Mouse (Mus musculus): Measurements from ENCODE around the gene Il20.

Gene Il20

DNA sequence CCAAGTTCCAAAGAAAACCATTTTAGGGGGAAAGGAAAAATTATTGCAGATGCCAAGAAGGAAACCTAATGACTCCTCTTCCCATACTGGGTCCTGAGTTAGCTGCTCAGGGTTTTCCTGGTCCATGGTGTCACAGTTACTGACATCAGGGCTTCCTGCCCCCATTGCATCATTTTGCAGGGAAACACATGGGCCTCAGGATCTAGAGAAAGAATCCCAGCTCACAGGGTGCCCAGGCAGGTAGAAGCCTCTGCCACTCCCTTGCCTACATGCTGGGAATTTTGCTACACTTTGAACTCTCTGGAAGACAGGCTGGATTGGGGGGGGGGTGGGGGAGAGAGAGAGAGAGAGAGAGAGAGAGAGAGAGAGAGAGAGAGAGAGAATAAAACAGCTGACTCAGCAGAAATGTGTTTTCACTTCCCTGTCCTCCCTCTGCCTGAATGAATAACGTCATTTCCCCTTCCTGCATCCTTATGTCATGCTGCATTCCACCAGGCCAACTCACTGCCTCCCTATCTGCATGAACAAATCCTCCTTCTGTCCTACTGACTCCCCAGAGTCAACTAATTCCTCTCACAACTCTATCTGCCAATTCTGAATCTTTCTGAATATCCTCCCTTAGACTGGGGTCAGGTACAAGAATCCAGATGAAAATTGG is 7.2 kb upstream of the Il20 start:
- TF ChIP-seq NANOG (IDR thresholded peaks at IDR 0.05; ENCODE audit: borderline replicate concordance, low read length), result no peak
- Histone ChIP-seq H3K27me3 (ENCODE audit: insufficient read depth, low read length) (no peaks in the 10 kb centered on the region), H3K36me3 (ENCODE audit: insufficient read depth, low read length) (no peaks in the 10 kb centered on the region), H3K4me1 (replicated peaks; ENCODE audit: low read depth, low read length) (no peaks in the 10 kb centered on the region), H3K9me3 (ENCODE audit: low read length) (peaks cover 6% of the 10 kb centered on the region; the same call in 1 of the 2 replicates), H3K4me3 (replicated peaks; ENCODE audit: low read length) (no peak overlapping the region)

DNA sequence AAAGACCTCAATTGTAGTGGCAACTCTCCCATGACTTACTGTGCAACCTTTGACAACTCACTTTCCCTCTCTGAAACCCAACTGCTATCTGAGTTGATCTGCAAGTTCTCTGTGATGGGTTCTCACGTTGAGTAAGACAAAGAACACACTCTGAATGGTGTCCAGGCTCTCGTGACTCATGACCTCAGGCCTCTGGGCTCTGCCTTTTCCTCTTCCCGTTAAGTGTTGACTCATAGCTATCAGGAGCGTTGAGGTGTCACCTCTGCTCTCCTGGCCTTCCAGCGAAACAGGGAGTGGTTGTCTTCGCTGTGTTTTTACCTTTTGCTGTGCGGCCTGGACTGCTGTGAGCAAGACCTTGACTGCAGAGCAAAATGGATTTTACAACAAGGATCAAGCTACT is 8.7 kb downstream of the Il20 start:
- Histone ChIP-seq H3K36me3 (ENCODE audit: insufficient read depth, low read length) (no peaks in the 10 kb centered on the region), H3K4me1 (replicated peaks; ENCODE audit: low read depth, low read length) (no peaks in the 10 kb centered on the region), H3K27me3 (ENCODE audit: insufficient read depth, low read length) (no peaks in the 10 kb centered on the region), H3K9me3 (ENCODE audit: low read length) (no peaks in the 10 kb centered on the region), H3K4me3 (replicated peaks; ENCODE audit: low read length) (no peak overlapping the region)
- TF ChIP-seq NANOG (IDR thresholded peaks at IDR 0.05; ENCODE audit: borderline replicate concordance, low read length) (no peak), POU5F1 (IDR thresholded peaks at IDR 0.05; ENCODE audit: borderline replicate concordance, low read length) (no peak), CTCF (conservative IDR thresholded peaks at IDR 0.05; ENCODE audit: low read length) (no peak)

DNA sequence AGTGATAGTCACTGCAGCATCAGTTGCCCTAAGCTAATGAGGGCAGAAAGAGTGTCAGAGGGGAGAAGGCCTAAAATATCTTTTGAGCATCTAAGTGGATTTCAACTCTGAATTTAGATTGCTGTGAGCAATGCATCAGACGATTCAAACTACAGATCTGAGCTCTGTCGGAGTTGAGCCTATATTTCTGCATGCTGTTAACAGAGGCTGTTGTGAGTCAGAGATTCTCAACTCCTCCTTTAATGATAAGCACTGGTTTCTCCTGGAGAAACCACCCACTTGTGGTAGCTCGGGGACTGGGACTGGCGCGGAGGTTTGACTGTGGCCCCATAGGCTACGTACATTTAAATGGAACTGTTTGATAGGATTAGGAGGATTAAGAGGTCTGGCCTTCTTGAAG is 16.8 kb downstream of the Il20 start:
- Histone ChIP-seq H3K4me1 (replicated peaks; ENCODE audit: low read depth, low read length) (no peaks in the 10 kb centered on the region), H3K36me3 (ENCODE audit: insufficient read depth, low read length) (no peaks in the 10 kb centered on the region), H3K27me3 (ENCODE audit: insufficient read depth, low read length) (no peaks in the 10 kb centered on the region), H3K4me3 (replicated peaks; ENCODE audit: low read length) (no peak overlapping the region), H3K9me3 (ENCODE audit: low read length) (no peaks in the 10 kb centered on the region)
- no peak for TF ChIP-seq CTCF (conservative IDR thresholded peaks at IDR 0.05; ENCODE audit: low read length)
- no peak for TF ChIP-seq NANOG (IDR thresholded peaks at IDR 0.05; ENCODE audit: borderline replicate concordance, low read length)
- no peak for TF ChIP-seq POU5F1 (IDR thresholded peaks at IDR 0.05; ENCODE audit: borderline replicate concordance, low read length)

DNA sequence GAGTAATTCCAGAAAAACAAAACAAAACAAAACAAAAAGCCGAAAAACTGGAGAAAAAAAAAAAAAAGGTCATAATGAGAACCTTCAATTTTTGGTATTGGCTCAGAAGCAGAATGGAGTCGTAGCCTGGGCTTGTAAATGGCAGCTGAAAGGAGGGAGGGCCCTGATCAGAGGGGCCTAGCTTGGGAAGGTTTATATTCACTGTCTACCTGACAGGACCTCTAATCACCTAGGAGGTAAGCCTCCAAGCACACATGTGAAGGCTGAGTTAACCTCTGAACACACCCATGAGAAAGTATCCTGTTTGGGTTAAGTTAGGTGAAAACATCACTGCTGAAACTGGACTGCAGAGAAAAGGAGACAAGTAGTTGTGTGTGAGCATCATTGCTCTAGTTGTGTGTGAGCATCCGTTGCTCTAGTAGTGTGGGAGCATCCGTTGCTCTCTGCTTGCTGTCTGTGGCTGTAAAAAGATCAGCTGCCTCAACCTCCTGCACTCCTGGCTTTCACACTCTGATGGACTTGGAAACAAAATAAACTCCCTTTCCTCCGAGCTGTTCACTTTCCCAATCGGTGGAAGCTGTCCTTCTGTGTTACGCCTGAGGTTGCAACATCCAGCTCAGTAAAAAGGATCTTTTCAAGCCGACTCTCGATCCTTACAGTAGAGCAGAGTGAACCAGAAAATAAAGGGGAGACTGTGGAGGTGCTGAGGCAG is 17.8 kb downstream of the Il20 start:
- Histone ChIP-seq H3K4me1 (replicated peaks; ENCODE audit: low read depth, low read length) (no peaks in the 10 kb centered on the region), H3K27me3 (ENCODE audit: insufficient read depth, low read length) (0 out of 2 replicates have a peak, but pooled peaks cover 4% of the 10 kb centered on the region), H3K4me3 (replicated peaks; ENCODE audit: low read length) (no peak overlapping the region), H3K9me3 (ENCODE audit: low read length) (no peaks in the 10 kb centered on the region), H3K36me3 (ENCODE audit: insufficient read depth, low read length) (no peaks in the 10 kb centered on the region)
- TF ChIP-seq NANOG (IDR thresholded peaks at IDR 0.05; ENCODE audit: borderline replicate concordance, low read length) (no peak), POU5F1 (IDR thresholded peaks at IDR 0.05; ENCODE audit: borderline replicate concordance, low read length) (no peak), CTCF (conservative IDR thresholded peaks at IDR 0.05; ENCODE audit: low read length) (no peak)

DNA sequence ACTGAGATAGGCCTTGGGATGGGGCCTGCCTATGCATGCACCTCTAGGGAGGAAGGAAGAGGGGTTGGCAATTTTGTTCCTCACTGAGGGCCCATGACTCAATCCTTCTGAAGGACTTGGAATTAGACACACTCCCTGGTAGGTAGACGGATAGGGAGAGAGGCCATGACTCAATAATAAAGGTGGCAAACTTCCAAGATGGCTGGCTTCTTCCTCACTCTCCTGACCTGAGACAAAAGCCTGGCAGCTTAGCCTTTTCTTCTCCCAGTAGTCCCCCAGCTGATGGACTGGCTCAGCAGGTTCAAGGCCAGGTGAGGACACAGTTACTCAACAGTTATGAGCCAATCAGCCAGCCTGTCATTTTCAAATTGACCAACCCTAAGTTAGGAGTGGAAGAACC is 18.8 kb downstream of the Il20 start:
- Histone ChIP-seq H3K4me3 (replicated peaks; ENCODE audit: low read length) (no peak overlapping the region), H3K36me3 (ENCODE audit: insufficient read depth, low read length) (no peaks in the 10 kb centered on the region), H3K4me1 (replicated peaks; ENCODE audit: low read depth, low read length) (no peaks in the 10 kb centered on the region), H3K27me3 (ENCODE audit: insufficient read depth, low read length) (0 out of 2 replicates have a peak, but pooled peaks cover 4% of the 10 kb centered on the region), H3K9me3 (ENCODE audit: low read length) (no peaks in the 10 kb centered on the region)
- TF ChIP-seq NANOG (IDR thresholded peaks at IDR 0.05; ENCODE audit: borderline replicate concordance, low read length) (no peak), POU5F1 (IDR thresholded peaks at IDR 0.05; ENCODE audit: borderline replicate concordance, low read length) (no peak)

DNA sequence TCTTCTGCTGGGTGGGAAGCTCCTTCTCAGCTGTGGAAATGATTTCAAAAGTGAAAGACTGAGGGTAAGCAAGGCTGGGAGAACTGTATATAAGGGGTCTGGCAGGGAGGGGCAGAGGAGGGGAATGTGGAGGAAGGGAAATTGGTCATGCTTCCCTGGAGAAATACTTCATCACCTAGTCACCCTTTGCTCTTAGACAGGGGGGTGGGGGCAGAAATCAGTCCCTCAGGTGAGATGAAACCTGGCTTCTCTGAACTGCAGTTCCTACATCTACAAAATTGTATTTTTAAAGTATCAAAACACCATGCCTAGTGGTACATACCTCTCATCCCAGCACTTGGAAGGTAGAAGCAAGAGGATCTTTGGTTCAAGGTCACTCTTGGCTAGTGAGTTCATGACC is 23.9 kb downstream of the Il20 start, which contains the start of gene Il24:
Gene Il24 (minus strand): TSS at position 101 of the 400 bp plus-strand sequence.
- Histone ChIP-seq H3K4me3 (replicated peaks; ENCODE audit: low read length) (no peak within 1 kb of the TSS), H3K4me1 (replicated peaks; ENCODE audit: low read depth, low read length) (no peaks in the 10 kb centered on the region), H3K9me3 (ENCODE audit: low read length) (no peaks in the 10 kb centered on the region), H3K36me3 (ENCODE audit: insufficient read depth, low read length) (no peaks in the 10 kb centered on the region), H3K27me3 (ENCODE audit: insufficient read depth, low read length) (peaks cover 45% of the 10 kb centered on the region)
- no peak for TF ChIP-seq POU5F1 (IDR thresholded peaks at IDR 0.05; ENCODE audit: borderline replicate concordance, low read length)
- TF ChIP-seq CTCF (conservative IDR thresholded peaks at IDR 0.05; ENCODE audit: low read length), result no peak
- no peak for TF ChIP-seq NANOG (IDR thresholded peaks at IDR 0.05; ENCODE audit: borderline replicate concordance, low read length)

DNA sequence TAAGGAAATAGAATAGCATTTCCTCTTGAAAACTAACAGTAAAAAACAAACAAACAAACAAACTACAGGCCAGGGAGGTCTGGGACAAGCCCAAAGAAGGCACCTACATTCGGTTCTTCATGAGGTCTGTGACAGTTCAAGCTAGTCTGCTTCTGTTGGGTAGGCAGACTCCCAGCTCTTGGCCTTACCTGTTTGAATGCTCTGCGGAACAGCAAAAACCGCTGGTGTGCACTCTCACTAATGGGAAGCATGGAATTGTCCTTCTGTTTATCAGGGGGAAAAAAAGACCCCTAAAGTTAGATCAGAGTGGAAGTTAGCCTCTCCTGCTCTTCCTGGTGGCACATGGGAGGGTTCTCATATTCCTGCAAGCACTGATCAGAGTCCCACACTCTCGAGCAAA is 28.1 kb downstream of the Il20 start:
- Histone ChIP-seq H3K36me3 (ENCODE audit: insufficient read depth, low read length) (no peaks in the 10 kb centered on the region), H3K9me3 (ENCODE audit: low read length) (no peaks in the 10 kb centered on the region), H3K4me1 (replicated peaks; ENCODE audit: low read depth, low read length) (0 out of 2 replicates have a peak, but pooled peaks cover 4% of the 10 kb centered on the region), H3K27me3 (ENCODE audit: insufficient read depth, low read length) (peaks cover 76% of the 10 kb centered on the region), H3K4me3 (replicated peaks; ENCODE audit: low read length) (no peak overlapping the region)
- TF ChIP-seq CTCF (conservative IDR thresholded peaks at IDR 0.05; ENCODE audit: low read length), result no peak
- no peak for TF ChIP-seq POU5F1 (IDR thresholded peaks at IDR 0.05; ENCODE audit: borderline replicate concordance, low read length)
- TF ChIP-seq NANOG (IDR thresholded peaks at IDR 0.05; ENCODE audit: borderline replicate concordance, low read length), result no peak

DNA sequence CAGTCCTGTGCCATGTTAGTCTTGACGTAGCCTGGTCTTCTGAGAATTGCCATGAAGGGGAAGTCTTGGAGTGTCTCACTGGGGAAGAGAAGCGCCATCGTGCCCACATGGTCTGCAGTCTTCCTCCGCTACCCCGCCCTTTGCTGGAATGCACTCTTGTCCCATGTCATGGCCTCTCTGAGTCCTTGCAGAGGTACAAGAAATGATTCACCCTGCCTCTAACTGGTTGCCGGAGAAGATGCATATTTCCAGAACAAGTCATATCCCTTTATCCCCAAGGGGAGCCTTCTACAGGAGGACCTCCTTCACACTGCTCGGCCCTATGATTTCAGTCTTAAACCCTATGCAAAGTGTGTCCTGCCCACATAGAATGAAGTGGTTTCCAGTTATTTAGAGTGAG is 31.3 kb downstream of the Il20 start:
- H3K36me3 ChIP-seq (ENCODE audit: insufficient read depth, low read length), result no peaks in the 10 kb centered on the region
- TF ChIP-seq POU5F1 (IDR thresholded peaks at IDR 0.05; ENCODE audit: borderline replicate concordance, low read length), result no peak
- TF ChIP-seq CTCF (conservative IDR thresholded peaks at IDR 0.05; ENCODE audit: low read length), result no peak
- no peak for TF ChIP-seq NANOG (IDR thresholded peaks at IDR 0.05; ENCODE audit: borderline replicate concordance, low read length)
- H3K27me3 ChIP-seq (ENCODE audit: insufficient read depth, low read length), result peaks cover 73% of the 10 kb centered on the region
- H3K4me3 ChIP-seq (replicated peaks; ENCODE audit: low read length), result no peak overlapping the region
- H3K4me1 ChIP-seq (replicated peaks; ENCODE audit: low read depth, low read length), result peaks cover 7% of the 10 kb centered on the region; the same call in 1 of the 2 replicates
- no peaks in the 10 kb centered on the region for H3K9me3 ChIP-seq (ENCODE audit: low read length)

Data from E14TG2a.4 (cell line).